Mouse (Mus musculus) midbrain, embryonic 10.5 days (tissue): ENCODE results near the gene Cacna1d. TPM values are rescaled to one million over a fixed set of nuclear protein-coding genes. Genes with fewer than 3 reads are reported as not detected.

ENCODE experiments used
- DNase-seq: peaks from one replicate; pipeline ENCODE4 v3.0.0-alpha.2; 2017; ENCODE audit warnings: low spot score
- H3K27ac ChIP-seq: fragments of 300-500 bp; sonication (generic); replicated peaks from 2 replicates; pipeline ENCODE4 v1.5.1; 2016; ENCODE audit warnings: mild to moderate bottlenecking
- H3K27me3 ChIP-seq: fragments of 300-500 bp; sonication (generic); 2 replicates; pipeline ENCODE4 v1.6.1; 2016; ENCODE audit warnings: low read depth, mild to moderate bottlenecking; ENCODE audit not compliant: poor library complexity, severe bottlenecking
- H3K36me3 ChIP-seq: fragments of 300-500 bp; sonication (generic); 2 replicates; pipeline ENCODE4 v1.6.1; 2016; ENCODE audit warnings: mild to moderate bottlenecking, moderate library complexity
- H3K4me1 ChIP-seq: fragments of 300-500 bp; sonication (generic); 2 replicates; pipeline ENCODE4 v1.6.1; 2016
- H3K4me3 ChIP-seq: fragments of 300-500 bp; sonication (generic); 2 replicates; pipeline ENCODE4 v1.5.1; 2016; ENCODE audit warnings: mild to moderate bottlenecking, moderate library complexity
- H3K9me3 ChIP-seq: fragments of 300-500 bp; sonication (generic); replicated peaks from 2 replicates; pipeline ENCODE4 v1.6.1; 2016; ENCODE audit warnings: mild to moderate bottlenecking
- WGBS: fragments of 180-500 bp; shearing (Covaris S2); methylation state at CpG from one replicate; pipeline ENCODE4 v1.1.7; 2016; 5-methylcytosine and 5-hydroxymethylcytosine counted together
- polyA plus RNA-seq: library from polyadenylated mRNA; unstranded; fragments of >200 nt; fragmentation: Nextera tagmentation; extraction: Ambion mirVana; gene quantifications from 2 replicates; pipeline ENCODE4 v1.2.1, GENCODE M21; 2016

Cacna1d gene
- polyA plus RNA-seq, 1 experiment from 2014 or later = 0.90 TPM

- no peak overlapping the region for H3K27ac ChIP-seq
- no peak overlapping the region for H3K4me3 ChIP-seq
- 93% methylated on average over 6 of the region's 6 CpGs for WGBS
- peaks cover 93% of the 10 kb centered on the region for H3K36me3 ChIP-seq
- no peaks in the 10 kb centered on the region for H3K27me3 ChIP-seq
- no peaks in the 10 kb centered on the region for H3K9me3 ChIP-seq
- DNase-seq = no peak
- H3K4me1 ChIP-seq = no peaks in the 10 kb centered on the region
Measured at GRCm38 (mm10) chr14:30510214-30510763, 19.0 kb upstream of the Cacna1d start.

- H3K27ac ChIP-seq = no peak overlapping the region
- no peak overlapping the region for H3K4me3 ChIP-seq
- H3K36me3 ChIP-seq = peaks cover 96% of the 10 kb centered on the region
- H3K27me3 ChIP-seq = no peaks in the 10 kb centered on the region
- DNase-seq = no peak
- WGBS = 86% methylated on average over 5 of the region's 5 CpGs
- no peaks in the 10 kb centered on the region for H3K4me1 ChIP-seq
- no peaks in the 10 kb centered on the region for H3K9me3 ChIP-seq
Measured at GRCm38 (mm10) chr14:30504990-30505389, 13.7 kb upstream of the Cacna1d start.

GRCm38 (mm10) chr14:30498202-30498601, 6.9 kb upstream of the Cacna1d start:
- H3K4me3 ChIP-seq = no peak overlapping the region
- H3K36me3 ChIP-seq = peaks cover 94% of the 10 kb centered on the region

GRCm38 (mm10) chr14:30494998-30495397, 3.7 kb upstream of the Cacna1d start:
- Histone ChIP-seq H3K9me3 (no peaks in the 10 kb centered on the region), H3K4me3 (no peak overlapping the region), H3K4me1 (no peaks in the 10 kb centered on the region), H3K27ac (no peak overlapping the region), H3K36me3 (peaks cover 96% of the 10 kb centered on the region), H3K27me3 (no peaks in the 10 kb centered on the region)
- WGBS = 85% methylated on average over 6 of the region's 6 CpGs
- DNase-seq = no peak

More at GRCm38 (mm10) chr14:30498202-30498601, 6.9 kb upstream of the Cacna1d start:
- Histone ChIP-seq H3K4me1 (no peaks in the 10 kb centered on the region), H3K27me3 (no peaks in the 10 kb centered on the region), H3K27ac (no peak overlapping the region), H3K9me3 (no peaks in the 10 kb centered on the region)
- DNase-seq = no peak
- 87% methylated on average over 2 of the region's 2 CpGs for WGBS

GRCm38 (mm10) chr14:30493276-30493675, 2.0 kb upstream of the Cacna1d start:
- Histone ChIP-seq H3K27ac (no peak overlapping the region), H3K4me1 (no peaks in the 10 kb centered on the region), H3K36me3 (peaks cover 95% of the 10 kb centered on the region), H3K27me3 (no peaks in the 10 kb centered on the region), H3K9me3 (no peaks in the 10 kb centered on the region), H3K4me3 (no peak overlapping the region)
- no peak for DNase-seq
- 89% methylated on average over 1 of the region's 1 CpGs for WGBS

GRCm38 (mm10) chr14:30479361-30479948, 11.8 kb downstream of the Cacna1d start, which contains the start of gene Dcp1a:
Gene Dcp1a (plus strand): TSS chr14:30479535.
- Histone ChIP-seq H3K9me3 (no peaks in the 10 kb centered on the region), H3K27ac (peak within 1 kb of the TSS; percentile 96)
- DNase-seq = peak; percentile 95

GRCm38 (mm10) chr14:30474416-30474815, 16.8 kb downstream of the Cacna1d start:
- 0 out of 2 replicates have a peak, but pooled peaks cover 3% of the 10 kb centered on the region for H3K4me1 ChIP-seq
- WGBS = 86% methylated on average over 6 of the region's 6 CpGs
- no peaks in the 10 kb centered on the region for H3K9me3 ChIP-seq
- no peak overlapping the region for H3K4me3 ChIP-seq
- no peaks in the 10 kb centered on the region for H3K36me3 ChIP-seq
- no peak for DNase-seq
- H3K27ac ChIP-seq = no peak overlapping the region
- no peaks in the 10 kb centered on the region for H3K27me3 ChIP-seq

More at GRCm38 (mm10) chr14:30479361-30479948, 11.8 kb downstream of the Cacna1d start, which contains the start of gene Dcp1a:
- peak within 1 kb of the TSS; percentile 92 for H3K4me3 ChIP-seq
- H3K36me3 ChIP-seq = peaks cover 29% of the 10 kb centered on the region
- no peaks in the 10 kb centered on the region for H3K27me3 ChIP-seq
- H3K4me1 ChIP-seq = peaks cover 15% of the 10 kb centered on the region
- WGBS = under 1% methylated on average over 39 of the region's 39 CpGs

GRCm38 (mm10) chr14:30473605-30474004, 17.6 kb downstream of the Cacna1d start:
- H3K9me3 ChIP-seq = no peaks in the 10 kb centered on the region
- WGBS = 77% methylated on average over 5 of the region's 5 CpGs
- no peaks in the 10 kb centered on the region for H3K4me1 ChIP-seq
- H3K27me3 ChIP-seq = no peaks in the 10 kb centered on the region
- DNase-seq = no peak
- no peak overlapping the region for H3K4me3 ChIP-seq
- H3K36me3 ChIP-seq = no peaks in the 10 kb centered on the region
- H3K27ac ChIP-seq = no peak overlapping the region

GRCm38 (mm10) chr14:30463312-30463711, 27.9 kb downstream of the Cacna1d start:
- DNase-seq = no peak
- WGBS = 89% methylated on average over 4 of the region's 4 CpGs
- H3K27ac ChIP-seq = no peak overlapping the region

GRCm38 (mm10) chr14:30459891-30460523, 31.2 kb downstream of the Cacna1d start:
- no peak overlapping the region for H3K27ac ChIP-seq
- WGBS = 5% methylated on average over 14 of the region's 14 CpGs
- peaks cover 15% of the 10 kb centered on the region for H3K4me1 ChIP-seq
- H3K4me3 ChIP-seq = no peak overlapping the region
- peak; percentile 65 for DNase-seq
- H3K9me3 ChIP-seq = no peaks in the 10 kb centered on the region
- H3K27me3 ChIP-seq = peaks cover 30% of the 10 kb centered on the region
- H3K36me3 ChIP-seq = no peaks in the 10 kb centered on the region

More at GRCm38 (mm10) chr14:30463312-30463711, 27.9 kb downstream of the Cacna1d start:
- Histone ChIP-seq H3K27me3 (peaks cover 13% of the 10 kb centered on the region), H3K9me3 (no peaks in the 10 kb centered on the region), H3K4me3 (no peak overlapping the region), H3K4me1 (peaks cover 4% of the 10 kb centered on the region; the same call in 1 of the 2 replicates), H3K36me3 (no peaks in the 10 kb centered on the region)

GRCm38 (mm10) chr14:30458820-30459219, 32.4 kb downstream of the Cacna1d start:
- no peaks in the 10 kb centered on the region for H3K9me3 ChIP-seq
- H3K27me3 ChIP-seq = peaks cover 30% of the 10 kb centered on the region
- H3K36me3 ChIP-seq = no peaks in the 10 kb centered on the region
- no peak for DNase-seq
- H3K4me1 ChIP-seq = peaks cover 15% of the 10 kb centered on the region
- no peak overlapping the region for H3K27ac ChIP-seq
- WGBS = 88% methylated on average over 3 of the region's 3 CpGs
- H3K4me3 ChIP-seq = no peak overlapping the region

GRCm38 (mm10) chr14:30457897-30458296, 33.4 kb downstream of the Cacna1d start:
- Histone ChIP-seq H3K27ac (no peak overlapping the region), H3K36me3 (no peaks in the 10 kb centered on the region), H3K27me3 (peaks cover 30% of the 10 kb centered on the region), H3K9me3 (no peaks in the 10 kb centered on the region), H3K4me1 (peaks cover 15% of the 10 kb centered on the region), H3K4me3 (no peak overlapping the region)
- WGBS = 49% methylated on average over 2 of the region's 2 CpGs
- no peak for DNase-seq

- 70% methylated on average over 7 of the region's 7 CpGs for WGBS
- no peaks in the 10 kb centered on the region for H3K36me3 ChIP-seq
- DNase-seq = no peak
- peaks cover 30% of the 10 kb centered on the region for H3K27me3 ChIP-seq
- H3K4me3 ChIP-seq = no peak overlapping the region
- peaks cover 15% of the 10 kb centered on the region for H3K4me1 ChIP-seq
- H3K27ac ChIP-seq = no peak overlapping the region
- H3K9me3 ChIP-seq = no peaks in the 10 kb centered on the region
Measured at GRCm38 (mm10) chr14:30457436-30457835, 33.8 kb downstream of the Cacna1d start.
